Mouse (Mus musculus) midbrain, postnatal 0 days (tissue): ENCODE results near the gene Anpep. TPM values are rescaled to one million over a fixed set of nuclear protein-coding genes. Genes with fewer than 3 reads are reported as not detected.

Experiments
- ATAC-seq: fragments of 200-750 bp; cut with Nextera tagmentation; 2 replicates; pipeline ENCODE4 v1.8.0; 2017; ENCODE audit warnings: moderate number of reproducible peaks, mild to moderate bottlenecking, moderate TSS enrichment, moderate library complexity; ENCODE audit not compliant: low FRiP score
- DNase-seq: peaks from one replicate; pipeline ENCODE4 v3.0.0-alpha.2; 2015; ENCODE audit warnings: low spot score
- H3K27ac ChIP-seq: fragments of 300-500 bp; sonication (generic); 2 replicates; pipeline ENCODE4 v1.5.1; 2014; ENCODE audit warnings: low read depth, mild to moderate bottlenecking, low read length, mixed read lengths
- H3K27me3 ChIP-seq: fragments of 300-500 bp; sonication (generic); 2 replicates; pipeline ENCODE4 v1.6.1; 2014; ENCODE audit warnings: low read length, control low read depth, mixed read lengths; ENCODE audit not compliant: insufficient read depth
- H3K36me3 ChIP-seq: fragments of 300-500 bp; sonication (generic); 2 replicates; pipeline ENCODE4 v1.6.1; 2014; ENCODE audit warnings: low read length, control low read depth, mixed read lengths; ENCODE audit not compliant: insufficient read depth
- H3K4me1 ChIP-seq: fragments of 300-500 bp; sonication (generic); 2 replicates; pipeline ENCODE4 v1.6.1; 2014; ENCODE audit warnings: mild to moderate bottlenecking, control low read depth, antibody characterized with exemption, low read length, mixed read lengths; ENCODE audit not compliant: insufficient read depth
- H3K4me2 ChIP-seq: fragments of 300-500 bp; sonication (generic); 2 replicates; pipeline ENCODE4 v1.6.1; 2014; ENCODE audit warnings: low read depth, mild to moderate bottlenecking, low read length, mixed read lengths; ENCODE audit not compliant: poor library complexity, severe bottlenecking
- H3K4me3 ChIP-seq: fragments of 300-500 bp; sonication (generic); 2 replicates; pipeline ENCODE4 v1.5.1; 2014; ENCODE audit warnings: low read depth, mild to moderate bottlenecking, low read length, moderate library complexity
- H3K9ac ChIP-seq: fragments of 300-500 bp; sonication (generic); replicated peaks from 2 replicates; pipeline ENCODE4 v1.6.1; 2014; ENCODE audit warnings: mild to moderate bottlenecking, low read length, moderate library complexity, mixed read lengths; ENCODE audit not compliant: poor library complexity, severe bottlenecking
- H3K9me3 ChIP-seq: fragments of 300-500 bp; sonication (generic); 2 replicates; pipeline ENCODE4 v1.6.1; 2016; ENCODE audit warnings: low read length, control low read depth
- CTCF ChIP-seq: IDR thresholded peaks from 2 replicates; pipeline ENCODE4 v1.5.1; 2016; ENCODE audit warnings: antibody characterized with exemption, mild to moderate bottlenecking
- WGBS: fragments of 180-500 bp; shearing (Covaris S2); extraction: QIAGEN DNeasy Blood & Tissue Kit; methylation state at CpG from one replicate; pipeline ENCODE4 v1.1.7; 2014; 5-methylcytosine and 5-hydroxymethylcytosine counted together
- polyA plus RNA-seq: library from polyadenylated mRNA; unstranded; fragments of >200 nt; fragmentation: Nextera tagmentation; extraction: Ambion mirVana; gene quantifications from 2 replicates; pipeline ENCODE4 v1.2.1, GENCODE M21; 2015
- total RNA-seq: library from RNA; depleted of rRNA; stranded (reverse); fragments of >200 nt; gene quantifications from 2 replicates; pipeline ENCODE4 v1.2.3, GENCODE M21; 2014

The Anpep gene
- total and polyA plus RNA-seq, 2 experiments from 2014 or later = 5.1 to 11.2 TPM

DNA sequence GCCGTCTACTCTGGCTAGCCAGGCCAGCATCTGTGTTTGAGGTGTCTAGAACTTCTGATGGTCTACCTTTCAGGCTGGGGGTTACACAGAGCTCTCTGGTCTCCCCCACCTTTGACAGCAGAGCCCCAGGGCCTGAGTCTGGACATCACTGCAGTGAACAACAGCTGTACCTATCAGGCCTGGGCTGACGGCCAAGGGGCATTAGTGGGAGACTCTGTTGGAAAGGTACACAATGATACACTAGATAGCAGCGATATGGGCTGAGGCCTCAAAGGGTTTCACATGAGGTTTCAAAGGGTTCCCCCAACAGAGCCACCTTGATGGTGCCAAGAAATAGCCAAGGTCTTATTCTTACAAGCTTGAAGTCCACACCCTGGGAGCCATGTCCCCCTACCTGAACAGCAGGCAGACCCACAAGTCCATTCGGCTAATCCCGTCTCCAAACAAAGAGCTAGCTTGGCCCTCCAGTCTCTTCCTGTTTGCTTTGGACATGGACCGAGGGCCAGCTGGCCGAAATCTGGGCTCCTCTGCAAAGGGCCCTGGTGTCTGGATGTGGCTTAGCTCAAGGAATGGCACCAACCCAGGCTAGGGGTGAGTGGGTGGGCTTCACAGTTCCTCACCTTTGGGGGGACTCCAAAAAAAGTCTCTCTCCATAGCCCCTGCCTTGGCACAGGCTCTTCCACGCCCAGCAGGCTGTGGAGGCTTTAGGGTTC is 16.6 kb downstream of the Anpep start:
- no peak overlapping the region for H3K9ac ChIP-seq
- H3K9me3 ChIP-seq = no peaks in the 10 kb centered on the region
- H3K27ac ChIP-seq = no peak overlapping the region
- H3K4me1 ChIP-seq = no peaks in the 10 kb centered on the region
- H3K4me3 ChIP-seq = no peak overlapping the region
- 81% methylated on average over 8 of the region's 8 CpGs for WGBS
- H3K36me3 ChIP-seq = no peaks in the 10 kb centered on the region
- H3K4me2 ChIP-seq = no peak overlapping the region
- H3K27me3 ChIP-seq = peaks cover 15% of the 10 kb centered on the region
- no peak for TF ChIP-seq CTCF
- DNase-seq (no peak), ATAC-seq (no peak)

DNA sequence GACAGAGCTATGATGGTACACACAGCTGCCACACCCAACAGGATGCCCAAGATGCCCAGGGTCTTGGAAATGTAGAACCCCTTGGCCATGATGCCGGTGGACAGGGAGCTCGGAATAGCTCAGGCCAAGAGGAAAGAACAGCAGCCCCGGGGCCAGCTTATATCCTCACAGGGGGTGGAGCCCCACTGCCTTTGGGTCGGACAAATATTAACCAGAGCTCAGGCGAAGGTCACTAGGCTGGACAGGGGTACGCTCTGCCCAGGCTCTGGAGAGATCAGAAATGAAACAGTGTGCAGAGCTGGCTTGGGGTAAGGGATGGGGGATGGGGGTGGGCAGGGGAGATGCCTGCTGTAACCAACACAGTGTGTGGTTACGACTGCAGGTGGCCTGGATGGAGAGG is 18.7 kb downstream of the Anpep start:
- WGBS = 72% methylated on average over 7 of the region's 7 CpGs
- Histone ChIP-seq H3K36me3 (no peaks in the 10 kb centered on the region), H3K4me2 (no peak overlapping the region), H3K9me3 (no peaks in the 10 kb centered on the region), H3K27ac (no peak overlapping the region), H3K27me3 (peaks cover 5% of the 10 kb centered on the region; the same call in 1 of the 2 replicates), H3K9ac (no peak overlapping the region), H3K4me3 (no peak overlapping the region), H3K4me1 (no peaks in the 10 kb centered on the region)
- ATAC-seq = no peak
- DNase-seq = no peak
- no peak for TF ChIP-seq CTCF

DNA sequence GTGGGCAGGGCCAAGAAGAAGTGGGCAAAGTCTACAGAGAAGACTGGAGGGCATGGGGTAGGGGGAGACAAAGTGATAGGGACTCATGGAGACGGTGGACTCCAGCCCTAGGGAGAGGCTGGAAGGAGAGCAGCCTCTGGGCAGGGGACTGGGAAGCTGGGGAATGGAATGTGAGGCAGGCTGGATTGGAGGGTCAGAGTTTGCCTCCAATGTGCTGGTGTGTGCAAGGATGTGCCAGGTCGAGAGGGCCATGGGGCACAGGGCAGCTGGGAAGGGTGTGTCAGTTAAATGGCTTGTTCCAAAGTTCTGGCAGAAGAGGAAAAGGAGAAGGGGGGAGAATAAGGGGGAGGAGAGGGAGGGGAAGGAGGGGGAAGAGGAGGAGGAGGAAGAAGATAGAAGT is 23.6 kb downstream of the Anpep start:
- H3K4me2 ChIP-seq = no peak overlapping the region
- H3K9me3 ChIP-seq = no peaks in the 10 kb centered on the region
- H3K27ac ChIP-seq = no peak overlapping the region
- H3K36me3 ChIP-seq = no peaks in the 10 kb centered on the region
- TF ChIP-seq CTCF = no peak
- no peaks in the 10 kb centered on the region for H3K4me1 ChIP-seq
- H3K27me3 ChIP-seq = no peaks in the 10 kb centered on the region
- DNase-seq (no peak), ATAC-seq (no peak)
- H3K9ac ChIP-seq = no peak overlapping the region
- H3K4me3 ChIP-seq = no peak overlapping the region
- WGBS = 71% methylated on average over 2 of the region's 2 CpGs

DNA sequence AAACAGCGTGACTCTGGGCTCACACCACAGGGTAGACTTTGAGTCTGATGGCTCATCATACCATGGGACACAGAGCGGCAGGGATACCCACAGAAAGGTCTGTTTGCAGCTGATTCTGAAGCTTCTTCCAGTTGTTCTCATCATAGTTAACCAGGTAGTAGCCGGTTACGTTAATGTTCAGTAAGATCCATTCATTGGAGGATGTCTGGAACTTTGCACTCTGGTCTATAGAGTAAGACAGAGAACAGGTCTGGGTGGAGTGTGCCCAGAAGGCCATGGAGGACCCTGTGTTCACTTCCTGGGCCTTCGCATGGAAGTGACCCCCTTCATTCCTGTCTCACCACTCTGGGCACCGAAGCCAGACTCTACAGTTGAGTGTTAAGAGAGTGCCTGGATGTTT is 25.7 kb downstream of the Anpep start:
- Histone ChIP-seq H3K27ac (no peak overlapping the region), H3K36me3 (no peaks in the 10 kb centered on the region), H3K4me2 (no peak overlapping the region), H3K4me3 (no peak overlapping the region), H3K9me3 (no peaks in the 10 kb centered on the region), H3K9ac (no peak overlapping the region), H3K27me3 (no peaks in the 10 kb centered on the region), H3K4me1 (no peaks in the 10 kb centered on the region)
- no peak for DNase-seq
- no peak for TF ChIP-seq CTCF
- no peak for ATAC-seq
- WGBS = 94% methylated on average over 6 of the region's 6 CpGs

DNA sequence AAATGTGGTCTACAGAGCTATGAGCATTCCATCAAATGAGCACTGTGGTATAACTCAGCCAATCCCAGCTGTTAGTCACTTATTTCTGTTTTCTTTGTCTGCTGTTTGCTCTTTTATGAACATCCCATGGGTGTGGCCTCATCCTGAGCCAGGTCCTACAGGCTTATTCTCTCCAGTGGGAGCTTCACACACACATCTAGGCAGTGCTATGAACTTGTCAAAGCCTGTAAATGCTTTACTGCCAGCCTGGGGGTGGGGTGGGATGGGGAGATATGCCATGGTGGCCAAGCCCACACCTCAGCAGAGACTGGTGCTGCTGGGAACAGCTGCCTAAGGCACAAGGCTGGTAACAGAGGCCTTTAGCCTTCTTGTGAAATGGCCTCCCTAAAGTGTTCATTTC is 27.9 kb downstream of the Anpep start:
- Histone ChIP-seq H3K4me3 (no peak overlapping the region), H3K9ac (no peak overlapping the region), H3K36me3 (no peaks in the 10 kb centered on the region), H3K27me3 (no peaks in the 10 kb centered on the region), H3K4me2 (no peak overlapping the region), H3K9me3 (no peaks in the 10 kb centered on the region), H3K27ac (no peak overlapping the region), H3K4me1 (no peaks in the 10 kb centered on the region)
- no peak for TF ChIP-seq CTCF
- no peak for ATAC-seq
- no peak for DNase-seq

DNA sequence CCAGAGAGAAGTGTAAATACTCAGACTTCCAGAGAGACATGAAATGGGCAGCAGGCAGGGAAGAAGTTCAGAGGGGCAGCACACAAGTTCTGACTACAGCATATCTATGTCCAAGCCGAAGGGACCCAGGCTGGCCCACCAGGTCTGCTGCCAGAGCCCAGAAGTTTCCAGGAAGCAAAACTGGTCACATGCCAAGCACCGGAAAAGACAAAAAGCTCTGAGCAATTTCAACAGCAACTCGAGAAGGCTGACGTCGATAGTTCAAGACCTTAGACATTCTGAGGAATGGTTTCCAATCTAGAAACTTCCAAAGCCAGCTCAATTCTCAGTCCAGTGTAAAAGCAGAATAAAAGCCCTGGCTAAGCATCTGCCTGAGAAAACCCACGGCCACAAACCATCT is 29.3 kb downstream of the Anpep start:
- Histone ChIP-seq H3K9me3 (no peaks in the 10 kb centered on the region), H3K4me1 (no peaks in the 10 kb centered on the region), H3K27me3 (no peaks in the 10 kb centered on the region), H3K27ac (no peak overlapping the region), H3K4me3 (no peak overlapping the region), H3K36me3 (no peaks in the 10 kb centered on the region), H3K9ac (no peak overlapping the region), H3K4me2 (no peak overlapping the region)
- WGBS = 70% methylated on average over 6 of the region's 6 CpGs
- no peak for DNase-seq
- TF ChIP-seq CTCF = no peak
- ATAC-seq = no peak
